Mouse (Mus musculus): ENCODE data around the gene Gm3029. TPM values are rescaled to one million over a fixed set of nuclear protein-coding genes. Genes with fewer than 3 reads are reported as not detected.
"Not testable (repeated sequence)": the region's sequence is repeated elsewhere in the genome, so short reads cannot be mapped to it uniquely, and the experiment has no call there.

The Gm3029 gene
- not detected in 2 replicates for polyA plus RNA-seq (2015; fragmentation: Nextera tagmentation; extraction: Ambion mirVana)

DNA sequence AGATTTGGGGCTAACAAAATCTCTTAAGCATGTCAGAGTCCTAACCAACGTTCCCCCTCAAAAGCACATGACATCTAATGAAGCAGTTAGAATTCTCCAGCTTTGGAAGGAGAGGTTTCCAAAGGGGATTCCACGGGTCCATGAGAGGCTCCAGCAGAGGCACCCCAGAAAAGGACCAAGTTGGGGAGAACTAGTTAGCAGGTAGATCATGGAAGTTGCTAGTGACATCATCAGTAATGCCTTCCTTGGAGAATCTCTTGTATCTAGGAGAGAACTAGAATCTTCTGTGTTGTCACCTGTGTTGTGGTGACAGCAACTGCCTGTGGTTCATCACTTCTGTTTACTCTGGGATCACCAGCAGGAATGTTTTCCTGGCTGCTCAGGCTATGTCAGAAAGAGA is at the start of gene Gm3029:
Gene Gm3029 (plus strand): TSS at position 301 of the 400 bp plus-strand sequence.
- not testable (repeated sequence) for H3K4me1 ChIP-seq (replicated peaks; ENCODE audit: insufficient read depth, low read length); H3K4me3 ChIP-seq (replicated peaks; ENCODE audit: low read depth, low read length); DNase-seq (ENCODE audit: low spot score); H3K9me3 ChIP-seq (replicated peaks; ENCODE audit: low read length); H3K4me2 ChIP-seq (ENCODE audit: low read length); H3K27me3 ChIP-seq (ENCODE audit: insufficient read depth, low read length); ATAC-seq (replicated peaks; ENCODE audit: low FRiP score, low read depth); H3K36me3 ChIP-seq (ENCODE audit: insufficient read depth, low read length); H3K9ac ChIP-seq (ENCODE audit: low read depth, low read length); H3K27ac ChIP-seq
- no CpG with 5 or more reads among the region's 2 CpGs for WGBS

GRCm38 (mm10) chr14:3883872-3884271 is 47.7 kb upstream of the Gm3029 start, which contains the start of gene Gm2916:
TSS of gene Gm2916 (plus strand) at chr14:3884172.
- not testable (repeated sequence) for H3K36me3 ChIP-seq (ENCODE audit: insufficient read depth, low read length); H3K9me3 ChIP-seq (replicated peaks; ENCODE audit: low read length); H3K4me2 ChIP-seq (ENCODE audit: low read length); H3K4me3 ChIP-seq (replicated peaks; ENCODE audit: low read depth, low read length); ATAC-seq (replicated peaks; ENCODE audit: low FRiP score, low read depth); H3K4me1 ChIP-seq (replicated peaks; ENCODE audit: insufficient read depth, low read length); H3K27ac ChIP-seq; H3K9ac ChIP-seq (ENCODE audit: low read depth, low read length); H3K27me3 ChIP-seq (ENCODE audit: insufficient read depth, low read length); DNase-seq (ENCODE audit: low spot score)
- no CpG with 5 or more reads among the region's 1 CpGs for WGBS

- H3K9ac ChIP-seq (ENCODE audit: low read depth, low read length); H3K36me3 ChIP-seq (ENCODE audit: insufficient read depth, low read length); H3K27me3 ChIP-seq (ENCODE audit: insufficient read depth, low read length); ATAC-seq (replicated peaks; ENCODE audit: low FRiP score, low read depth); H3K9me3 ChIP-seq (replicated peaks; ENCODE audit: low read length); H3K4me1 ChIP-seq (replicated peaks; ENCODE audit: insufficient read depth, low read length); H3K4me2 ChIP-seq (ENCODE audit: low read length); H3K4me3 ChIP-seq (replicated peaks; ENCODE audit: low read depth, low read length); H3K27ac ChIP-seq; DNase-seq (ENCODE audit: low spot score): not testable (repeated sequence)
- no CpG with 5 or more reads among the region's 2 CpGs for WGBS
Observed at GRCm38 (mm10) chr14:3963247-3963646, 31.7 kb downstream of the Gm3029 start, which contains the start of gene Gm3095. TSS of gene Gm3095 (plus strand) at chr14:3963547.

Other genes with a start within 250 kb of the Gm3029 start
- not detected in 2 replicates for gene Gm3043, start 243.0 kb upstream of the Gm3029 start, polyA plus RNA-seq (2015; fragmentation: Nextera tagmentation; extraction: Ambion mirVana)
- gene Gm3002, start 121.7 kb upstream of the Gm3029 start, polyA plus RNA-seq (2015; fragmentation: Nextera tagmentation; extraction: Ambion mirVana): not detected in 2 replicates
- gene Gm3033, start 85.5 kb upstream of the Gm3029 start, polyA plus RNA-seq (2015; fragmentation: Nextera tagmentation; extraction: Ambion mirVana): not detected in 2 replicates
- 0.09 TPM in 1 of 2 replicates, not detected in the other for gene Gm2916, start 47.6 kb upstream of the Gm3029 start, polyA plus RNA-seq (2015; fragmentation: Nextera tagmentation; extraction: Ambion mirVana)
- not detected in 2 replicates for gene Gm3095, start 31.8 kb downstream of the Gm3029 start, polyA plus RNA-seq (2015; fragmentation: Nextera tagmentation; extraction: Ambion mirVana)
- not detected in 2 replicates for gene Gm3099, start 66.6 kb downstream of the Gm3029 start, polyA plus RNA-seq (2015; fragmentation: Nextera tagmentation; extraction: Ambion mirVana)
- 0.11 TPM in 1 of 2 replicates, not detected in the other for gene Gm5796, start 92.2 kb downstream of the Gm3029 start, polyA plus RNA-seq (2015; fragmentation: Nextera tagmentation; extraction: Ambion mirVana)
- gene Gm3115, start 152.4 kb downstream of the Gm3029 start, polyA plus RNA-seq (2015; fragmentation: Nextera tagmentation; extraction: Ambion mirVana): not detected in 2 replicates
- 0.14 and 0.36 TPM in 2 replicates for gene Gm8108, start 178.8 kb downstream of the Gm3029 start, polyA plus RNA-seq (2015; fragmentation: Nextera tagmentation; extraction: Ambion mirVana)
- gene Gm3127, start 233.3 kb downstream of the Gm3029 start, polyA plus RNA-seq (2015; fragmentation: Nextera tagmentation; extraction: Ambion mirVana): not detected in 2 replicates

Measured in kidney, postnatal 0 days (tissue).